Mouse (Mus musculus): ENCODE data around the gene Bdh2. TPM values are rescaled to one million over a fixed set of nuclear protein-coding genes. Genes with fewer than 3 reads are reported as not detected.

Bdh2 gene
- 0.37 and 0.40 TPM in 2 replicates for polyA plus RNA-seq (2012; rRNA removed)

- no peak within 1 kb of the TSS for H3K4me3 ChIP-seq (ENCODE audit: control insufficient read depth, insufficient read depth, low read length)
- no peak within 1 kb of the TSS for H3K27ac ChIP-seq (ENCODE audit: control insufficient read depth, insufficient read depth, low read length)
- peak; percentile 76 for DNase-seq
- 33% methylated on average over 14 of the region's 14 CpGs for WGBS
- no peaks in the 10 kb centered on the region; the same call in 1 of the 2 replicates for H3K4me1 ChIP-seq (replicated peaks; ENCODE audit: control insufficient read depth, insufficient read depth, low read length)
- no peaks in the 10 kb centered on the region for H3K27me3 ChIP-seq (ENCODE audit: control insufficient read depth, insufficient read depth, low read length)
- TF ChIP-seq POLR2A (IDR thresholded peaks at IDR 0.05; ENCODE audit: control insufficient read depth, extremely low read depth, insufficient read depth, low read length, poor library complexity) (no peak), CTCF (IDR thresholded peaks at IDR 0.05; ENCODE audit: borderline replicate concordance, control insufficient read depth, extremely low read depth, insufficient read depth, low read length, poor library complexity) (no peak)
- H3K36me3 ChIP-seq (ENCODE audit: control insufficient read depth, insufficient read depth, low read length): no peaks in the 10 kb centered on the region
Observed at GRCm38 (mm10) chr3:135280669-135281415, at the start of gene Bdh2. Bdh2 (plus strand) TSS chr3:135281221.

GRCm38 (mm10) chr3:135232058-135232457 is 49.0 kb upstream of the Bdh2 start:
- Histone ChIP-seq H3K27me3 (ENCODE audit: control insufficient read depth, insufficient read depth, low read length) (no peaks in the 10 kb centered on the region), H3K36me3 (ENCODE audit: control insufficient read depth, insufficient read depth, low read length) (peaks cover 72% of the 10 kb centered on the region), H3K4me3 (ENCODE audit: control insufficient read depth, insufficient read depth, low read length) (no peak overlapping the region), H3K4me1 (replicated peaks; ENCODE audit: control insufficient read depth, insufficient read depth, low read length) (no peaks in the 10 kb centered on the region), H3K27ac (ENCODE audit: control insufficient read depth, insufficient read depth, low read length) (no peak overlapping the region)
- TF ChIP-seq POLR2A (IDR thresholded peaks at IDR 0.05; ENCODE audit: control insufficient read depth, extremely low read depth, insufficient read depth, low read length, poor library complexity): no peak
- TF ChIP-seq CTCF (IDR thresholded peaks at IDR 0.05; ENCODE audit: borderline replicate concordance, control insufficient read depth, extremely low read depth, insufficient read depth, low read length, poor library complexity): no peak
- WGBS: 96% methylated on average over 3 of the region's 3 CpGs
- no peak for DNase-seq

DNA sequence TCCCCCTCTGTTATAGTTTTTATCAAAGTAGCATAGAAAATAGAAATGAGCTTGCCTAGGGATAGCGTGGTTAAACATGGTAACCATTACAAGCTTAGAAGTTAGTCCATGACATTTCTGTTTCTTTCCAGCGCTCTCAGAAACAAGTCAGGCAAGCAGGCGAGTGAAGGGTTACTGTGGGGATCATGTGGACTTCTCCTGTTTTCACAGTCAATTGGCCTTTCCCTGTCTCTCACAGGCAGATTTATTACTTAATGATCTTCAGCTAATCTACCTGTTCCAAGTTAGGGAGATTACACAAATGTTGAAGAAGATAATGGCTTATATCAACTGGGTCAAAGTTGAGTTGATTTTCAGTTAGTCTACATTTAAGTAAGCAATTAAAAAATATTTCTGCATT is 48.6 kb upstream of the Bdh2 start:
- TF ChIP-seq POLR2A (IDR thresholded peaks at IDR 0.05; ENCODE audit: control insufficient read depth, extremely low read depth, insufficient read depth, low read length, poor library complexity): no peak
- no peak for TF ChIP-seq CTCF (IDR thresholded peaks at IDR 0.05; ENCODE audit: borderline replicate concordance, control insufficient read depth, extremely low read depth, insufficient read depth, low read length, poor library complexity)
- H3K36me3 ChIP-seq (ENCODE audit: control insufficient read depth, insufficient read depth, low read length): peaks cover 76% of the 10 kb centered on the region
- H3K4me1 ChIP-seq (replicated peaks; ENCODE audit: control insufficient read depth, insufficient read depth, low read length): no peaks in the 10 kb centered on the region
- 97% methylated on average over 3 of the region's 3 CpGs for WGBS
- DNase-seq: no peak
- H3K4me3 ChIP-seq (ENCODE audit: control insufficient read depth, insufficient read depth, low read length): no peak overlapping the region
- no peaks in the 10 kb centered on the region for H3K27me3 ChIP-seq (ENCODE audit: control insufficient read depth, insufficient read depth, low read length)
- no peak overlapping the region for H3K27ac ChIP-seq (ENCODE audit: control insufficient read depth, insufficient read depth, low read length)

DNA sequence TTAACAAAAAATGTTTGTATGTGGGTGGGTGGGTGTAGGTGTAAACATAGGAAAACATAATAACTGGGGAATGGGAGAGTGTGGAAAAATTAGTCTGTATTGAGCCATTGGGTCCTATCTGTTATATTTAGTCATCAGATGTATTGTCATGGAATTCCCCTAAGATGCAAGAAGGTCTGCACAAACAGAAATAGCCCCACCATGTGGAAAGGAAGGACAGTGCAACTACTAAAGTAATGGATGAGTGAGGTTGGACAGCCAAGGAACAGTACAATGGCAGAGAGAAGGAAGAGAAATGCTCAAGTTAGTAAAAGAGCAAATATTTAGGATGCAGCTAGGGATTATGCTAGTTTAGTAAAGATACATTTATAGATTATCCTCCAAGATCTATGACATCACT is 35.3 kb upstream of the Bdh2 start:
- DNase-seq: no peak
- Histone ChIP-seq H3K27ac (ENCODE audit: control insufficient read depth, insufficient read depth, low read length) (no peak overlapping the region), H3K27me3 (ENCODE audit: control insufficient read depth, insufficient read depth, low read length) (no peaks in the 10 kb centered on the region), H3K4me3 (ENCODE audit: control insufficient read depth, insufficient read depth, low read length) (no peak overlapping the region), H3K36me3 (ENCODE audit: control insufficient read depth, insufficient read depth, low read length) (peaks cover 72% of the 10 kb centered on the region), H3K4me1 (replicated peaks; ENCODE audit: control insufficient read depth, insufficient read depth, low read length) (no peaks in the 10 kb centered on the region)
- no peak for TF ChIP-seq CTCF (IDR thresholded peaks at IDR 0.05; ENCODE audit: borderline replicate concordance, control insufficient read depth, extremely low read depth, insufficient read depth, low read length, poor library complexity)
- TF ChIP-seq POLR2A (IDR thresholded peaks at IDR 0.05; ENCODE audit: control insufficient read depth, extremely low read depth, insufficient read depth, low read length, poor library complexity): no peak

- WGBS: 96% methylated on average over 6 of the region's 6 CpGs
- no peak overlapping the region for H3K4me3 ChIP-seq (ENCODE audit: control insufficient read depth, insufficient read depth, low read length)
- TF ChIP-seq POLR2A (IDR thresholded peaks at IDR 0.05; ENCODE audit: control insufficient read depth, extremely low read depth, insufficient read depth, low read length, poor library complexity): no peak
- TF ChIP-seq CTCF (IDR thresholded peaks at IDR 0.05; ENCODE audit: borderline replicate concordance, control insufficient read depth, extremely low read depth, insufficient read depth, low read length, poor library complexity): no peak
- H3K36me3 ChIP-seq (ENCODE audit: control insufficient read depth, insufficient read depth, low read length): peaks cover 71% of the 10 kb centered on the region
- H3K4me1 ChIP-seq (replicated peaks; ENCODE audit: control insufficient read depth, insufficient read depth, low read length): no peaks in the 10 kb centered on the region
- H3K27ac ChIP-seq (ENCODE audit: control insufficient read depth, insufficient read depth, low read length): no peak overlapping the region
- H3K27me3 ChIP-seq (ENCODE audit: control insufficient read depth, insufficient read depth, low read length): no peaks in the 10 kb centered on the region
- no peak for DNase-seq
Observed at GRCm38 (mm10) chr3:135246828-135247227, 34.2 kb upstream of the Bdh2 start.

DNA sequence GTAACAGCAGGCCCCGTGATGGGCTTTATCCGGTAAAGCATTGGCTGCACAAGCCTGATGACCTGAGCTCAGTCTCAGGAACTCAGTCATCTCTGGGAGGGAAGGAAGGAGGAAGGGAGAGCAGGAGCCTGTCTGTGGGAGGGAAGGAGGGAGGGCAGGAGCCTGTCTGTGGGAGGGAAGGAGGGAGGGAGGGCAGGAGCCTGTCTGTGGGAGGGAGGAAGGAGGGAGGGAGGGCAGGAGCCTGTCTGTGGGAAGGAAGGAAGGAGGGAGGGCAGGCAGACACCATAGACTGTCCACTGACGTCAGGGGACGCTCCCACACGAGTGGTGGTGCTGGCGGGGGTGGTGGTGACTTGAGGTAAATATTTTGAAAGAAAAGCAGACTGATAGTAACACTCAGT is 31.9 kb upstream of the Bdh2 start:
- Histone ChIP-seq H3K27me3 (ENCODE audit: control insufficient read depth, insufficient read depth, low read length) (no peaks in the 10 kb centered on the region), H3K36me3 (ENCODE audit: control insufficient read depth, insufficient read depth, low read length) (peaks cover 60% of the 10 kb centered on the region), H3K4me1 (replicated peaks; ENCODE audit: control insufficient read depth, insufficient read depth, low read length) (no peaks in the 10 kb centered on the region), H3K4me3 (ENCODE audit: control insufficient read depth, insufficient read depth, low read length) (no peak overlapping the region), H3K27ac (ENCODE audit: control insufficient read depth, insufficient read depth, low read length) (no peak overlapping the region)
- TF ChIP-seq CTCF (IDR thresholded peaks at IDR 0.05; ENCODE audit: borderline replicate concordance, control insufficient read depth, extremely low read depth, insufficient read depth, low read length, poor library complexity) (no peak), POLR2A (IDR thresholded peaks at IDR 0.05; ENCODE audit: control insufficient read depth, extremely low read depth, insufficient read depth, low read length, poor library complexity) (no peak)
- 93% methylated on average over 6 of the region's 6 CpGs for WGBS
- DNase-seq: no peak
